Mouse (Mus musculus) c-Kit-positive CD71-negative TER-119-negative erythroid progenitor cells, embryonic 14.5 days (primary cell): ENCODE results near the gene Mmd2.

Experiments used
- DNase-seq: peaks from one replicate; pipeline ENCODE4 v3.0.0-alpha.2; 2013; ENCODE audit warnings: low read depth

The Mmd2 gene

GRCm38 (mm10) chr5:142605288-142605687 lies 3.3 kb downstream of the Mmd2 start:
- DNase-seq: no peak

DNA sequence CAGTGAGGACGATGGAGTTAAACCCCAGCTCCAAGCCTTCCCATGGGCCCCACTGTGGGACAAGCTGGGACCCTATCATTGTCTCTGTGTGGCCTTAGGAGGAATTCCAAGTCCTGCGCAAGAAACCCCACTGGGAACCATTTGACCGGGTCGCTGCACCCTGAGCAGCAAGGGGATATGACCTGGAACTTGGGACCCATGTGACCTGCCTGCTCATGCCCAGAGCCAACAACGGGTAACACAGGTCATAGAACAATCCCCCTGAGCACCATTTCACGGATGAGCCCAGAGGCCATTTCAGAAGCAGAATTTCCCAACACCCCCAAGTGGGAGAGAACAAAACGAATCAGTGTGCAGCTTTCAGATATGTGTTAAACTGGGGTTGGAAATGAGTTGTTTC lies 4.2 kb downstream of the Mmd2 start:
- DNase-seq: no peak

- DNase-seq: no peak
Measured at GRCm38 (mm10) chr5:142597648-142598390, 10.8 kb downstream of the Mmd2 start.

DNA sequence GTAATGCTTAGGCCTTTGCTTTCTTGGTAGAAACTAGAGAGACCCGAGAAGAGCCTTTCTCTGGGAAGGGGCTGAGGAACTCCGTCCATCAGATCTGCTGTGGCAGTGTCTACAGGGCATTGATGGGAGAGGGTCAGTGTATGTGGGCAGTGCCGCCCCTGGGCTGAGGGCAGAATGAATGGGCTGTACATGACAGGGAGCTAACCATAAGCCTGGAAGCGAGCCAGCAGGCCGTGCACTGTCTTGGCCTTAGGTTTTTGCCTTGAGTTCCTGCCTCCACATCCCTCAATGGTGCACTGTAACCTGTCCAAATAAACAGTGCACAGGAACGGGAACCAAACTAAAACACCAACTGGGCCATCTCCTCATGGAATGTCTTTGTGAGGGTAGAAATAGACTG lies 11.9 kb downstream of the Mmd2 start:
- no peak for DNase-seq

DNA sequence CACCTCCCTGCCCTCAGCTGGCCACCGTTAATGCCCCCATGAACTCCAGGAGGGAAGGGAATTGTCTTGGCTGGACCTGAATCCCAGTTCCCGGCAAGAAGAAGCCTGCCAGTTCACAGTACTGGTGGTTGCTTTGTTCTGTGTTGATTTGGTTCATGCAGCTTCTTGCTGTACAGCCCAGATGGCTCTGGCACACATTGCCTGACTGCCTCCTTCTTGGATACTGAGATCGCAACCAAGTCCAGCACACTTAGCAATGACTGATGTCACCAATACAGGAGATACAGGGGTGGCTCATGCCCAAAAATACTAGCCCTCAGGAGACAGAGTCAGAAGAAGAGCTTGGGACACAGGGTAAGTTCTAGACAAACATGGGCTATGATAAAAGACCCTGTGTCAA lies 12.9 kb downstream of the Mmd2 start:
- DNase-seq: no peak

DNA sequence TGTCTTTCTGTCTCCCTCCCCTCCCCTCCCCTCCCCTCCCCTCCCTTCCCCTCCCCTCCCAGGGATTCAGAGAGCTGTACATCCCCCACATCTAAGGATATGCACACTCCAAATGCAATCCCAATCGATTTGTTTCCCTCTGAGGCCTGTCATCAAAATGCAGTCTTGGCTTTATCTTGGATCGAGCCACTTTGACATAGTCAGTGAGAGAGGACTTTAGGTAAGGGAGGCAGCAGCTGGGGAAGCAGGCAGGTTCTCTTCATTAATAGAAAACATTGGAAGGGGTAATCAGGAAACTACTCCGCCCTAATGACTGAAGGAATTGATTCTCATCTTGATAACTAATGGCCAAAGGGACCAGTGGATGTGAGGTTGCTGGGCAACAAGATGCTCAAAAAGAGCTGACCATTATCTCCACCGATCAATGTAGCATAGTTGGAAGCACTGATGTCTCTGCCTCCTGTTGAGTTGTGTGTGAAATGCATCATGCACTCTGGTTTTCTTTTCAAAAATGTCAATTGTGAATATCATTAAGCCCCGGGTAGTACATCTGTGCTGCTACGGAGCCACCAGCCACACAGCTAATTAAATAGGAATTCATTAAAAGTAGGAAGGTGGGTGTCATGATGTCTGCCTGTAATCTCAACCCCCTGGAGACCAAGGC lies 17.5 kb downstream of the Mmd2 start:
- DNase-seq: no peak

DNA sequence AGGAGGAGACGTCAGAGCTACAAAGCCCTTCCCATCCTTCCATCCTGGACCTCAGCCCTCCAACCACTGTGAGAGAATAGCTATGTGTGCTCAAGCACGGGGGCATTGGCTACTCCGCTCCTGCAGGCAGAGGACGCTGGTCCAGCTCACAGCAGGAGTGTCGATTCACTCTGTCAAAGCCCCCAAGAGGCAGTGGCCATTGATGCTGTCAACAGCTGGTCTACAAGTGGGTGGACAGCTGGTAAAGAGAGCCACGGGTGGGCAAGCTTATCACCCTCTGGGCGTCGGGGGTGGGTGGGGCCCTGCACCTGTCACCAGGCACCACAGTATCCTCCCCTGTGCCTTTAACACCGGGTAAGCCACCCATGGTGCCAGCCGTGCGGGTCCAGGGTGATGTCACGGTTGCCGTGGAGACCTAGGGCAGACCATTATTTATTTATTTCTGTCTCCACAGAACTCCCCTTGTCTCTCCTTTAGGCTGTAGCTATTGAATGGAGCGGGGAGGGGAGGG lies 24.9 kb downstream of the Mmd2 start:
- DNase-seq: no peak

- peak; percentile 39 for DNase-seq
Measured at GRCm38 (mm10) chr5:142581517-142581916, 27.1 kb downstream of the Mmd2 start.

GRCm38 (mm10) chr5:142578192-142578591 lies 30.4 kb downstream of the Mmd2 start:
- DNase-seq: no peak

GRCm38 (mm10) chr5:142576832-142577231 lies 31.8 kb downstream of the Mmd2 start:
- no peak for DNase-seq

DNA sequence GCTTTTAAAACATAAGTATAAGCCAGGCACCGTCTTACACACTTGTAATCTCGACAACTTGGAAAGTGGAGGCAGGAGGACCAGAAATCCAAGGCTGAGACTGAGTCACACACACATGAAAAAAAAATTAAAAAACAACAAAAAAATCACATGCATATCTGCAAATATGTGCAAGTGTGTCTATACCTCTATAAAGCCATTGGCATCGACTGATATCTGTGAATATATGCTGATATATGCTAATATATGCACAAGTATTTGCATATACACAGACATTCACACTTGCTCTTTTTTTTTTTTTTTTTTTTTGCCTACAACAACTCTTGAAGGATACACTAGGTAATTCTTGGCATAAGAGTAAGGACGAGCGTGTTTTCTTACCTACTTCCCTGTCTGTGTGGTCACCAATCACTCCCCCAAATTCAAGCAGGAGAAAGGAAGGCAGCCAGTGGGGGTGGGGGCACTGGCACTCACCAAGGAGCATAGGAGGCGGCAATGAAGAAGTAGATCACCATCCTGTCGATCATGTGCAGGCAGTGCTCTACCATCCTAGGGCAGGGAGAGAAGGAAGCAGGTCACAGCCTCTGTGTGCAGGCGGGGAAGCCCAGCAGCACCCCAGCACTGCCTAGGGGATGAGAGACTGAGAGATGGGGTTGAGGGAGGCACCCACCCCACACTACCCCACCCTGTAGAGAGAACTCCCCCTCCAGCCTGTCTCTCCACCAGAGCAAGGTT lies 34.1 kb downstream of the Mmd2 start:
- no peak for DNase-seq

GRCm38 (mm10) chr5:142564606-142565005 lies 44.0 kb downstream of the Mmd2 start:
- DNase-seq: no peak

DNA sequence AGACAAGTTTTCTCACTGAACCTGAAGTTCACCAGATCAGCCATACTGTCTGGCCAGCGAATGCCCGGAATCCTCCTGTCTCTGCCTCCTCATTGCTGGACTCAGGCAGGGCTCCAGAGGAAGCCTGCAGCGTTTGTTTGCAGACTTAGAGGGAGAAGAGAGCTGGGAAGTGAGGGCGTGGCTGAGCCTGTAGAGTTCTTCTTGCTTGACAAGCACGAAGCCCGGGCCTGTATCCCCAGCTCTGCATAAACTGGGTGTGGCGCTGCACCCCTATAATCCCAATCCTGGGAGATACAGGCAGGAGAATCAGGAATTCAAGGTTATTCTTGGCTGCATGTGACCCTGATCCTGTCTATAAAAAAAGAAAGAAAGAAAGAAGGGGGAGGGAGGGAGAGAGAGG lies 48.3 kb downstream of the Mmd2 start:
- no peak for DNase-seq

- DNase-seq: peak; percentile 38
Measured at GRCm38 (mm10) chr5:142557397-142558067, 51.1 kb downstream of the Mmd2 start.

GRCm38 (mm10) chr5:142556721-142557120 lies 51.9 kb downstream of the Mmd2 start:
- DNase-seq: no peak

GRCm38 (mm10) chr5:142555866-142556265 lies 52.7 kb downstream of the Mmd2 start:
- DNase-seq: no peak

- peak; percentile 91 for DNase-seq
Measured at GRCm38 (mm10) chr5:142550706-142551652, 57.6 kb downstream of the Mmd2 start, which contains the start of gene Radil. Radil (minus strand) TSS chr5:142551098.

GRCm38 (mm10) chr5:142549961-142550705 lies 58.5 kb downstream of the Mmd2 start:
- no peak for DNase-seq

- DNase-seq: no peak
Measured at GRCm38 (mm10) chr5:142549441-142549840, 59.2 kb downstream of the Mmd2 start.

DNA sequence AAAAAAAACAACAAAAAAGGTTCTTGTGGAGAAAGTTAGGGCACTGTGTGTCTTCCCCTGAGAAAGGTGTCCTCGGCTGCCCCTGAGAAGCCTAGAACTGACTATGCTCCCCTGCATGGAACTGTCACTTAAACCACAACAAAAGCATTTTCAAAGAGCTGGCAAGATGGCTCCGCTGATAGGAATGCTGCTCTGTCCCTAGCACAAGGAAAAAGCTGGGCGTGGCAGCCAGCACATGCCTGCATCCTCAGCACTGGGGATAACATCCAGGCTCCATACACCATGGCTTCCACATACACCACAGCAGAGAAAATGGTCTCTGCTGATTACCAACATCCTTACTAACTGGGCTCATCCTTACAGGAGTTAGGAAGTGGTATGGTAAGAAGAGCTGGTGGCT lies 61.5 kb downstream of the Mmd2 start:
- no peak for DNase-seq
